Mouse (Mus musculus): ENCODE data around the gene Lrig1.

Lrig1 gene

GRCm38 (mm10) chr6:94697423-94697822, 2.5 kb downstream of the Lrig1 start:
- no peak for DNase-seq

GRCm38 (mm10) chr6:94696182-94697080, 3.5 kb downstream of the Lrig1 start:
- DNase-seq = no peak

GRCm38 (mm10) chr6:94695121-94695930, 4.6 kb downstream of the Lrig1 start:
- DNase-seq = no peak

- DNase-seq = no peak
Measured at GRCm38 (mm10) chr6:94694481-94694880, 5.5 kb downstream of the Lrig1 start.

- no peak for DNase-seq
Measured at GRCm38 (mm10) chr6:94693091-94693490, 6.9 kb downstream of the Lrig1 start.

- no peak for DNase-seq
Measured at GRCm38 (mm10) chr6:94692003-94692402, 8.0 kb downstream of the Lrig1 start.

- DNase-seq = no peak
Measured at GRCm38 (mm10) chr6:94690247-94690646, 9.7 kb downstream of the Lrig1 start.

GRCm38 (mm10) chr6:94688722-94689121, 11.2 kb downstream of the Lrig1 start:
- DNase-seq = no peak

- DNase-seq = no peak
Measured at GRCm38 (mm10) chr6:94686048-94686447, 13.9 kb downstream of the Lrig1 start.

- DNase-seq = peak; percentile 54
Measured at GRCm38 (mm10) chr6:94685611-94686010, 14.3 kb downstream of the Lrig1 start.

- DNase-seq = peak; percentile 38
Measured at GRCm38 (mm10) chr6:94684844-94685557, 15.0 kb downstream of the Lrig1 start.

- DNase-seq = no peak
Measured at GRCm38 (mm10) chr6:94683701-94684100, 16.3 kb downstream of the Lrig1 start.

GRCm38 (mm10) chr6:94682270-94682618, 17.7 kb downstream of the Lrig1 start:
- DNase-seq = no peak

GRCm38 (mm10) chr6:94681446-94682269, 18.3 kb downstream of the Lrig1 start:
- DNase-seq = no peak

- no peak for DNase-seq
Measured at GRCm38 (mm10) chr6:94680760-94681445, 19.1 kb downstream of the Lrig1 start.

GRCm38 (mm10) chr6:94679249-94679648, 20.7 kb downstream of the Lrig1 start:
- no peak for DNase-seq

- DNase-seq = no peak
Measured at GRCm38 (mm10) chr6:94678377-94679164, 21.4 kb downstream of the Lrig1 start.

GRCm38 (mm10) chr6:94677448-94677847, 22.5 kb downstream of the Lrig1 start:
- DNase-seq = no peak

- DNase-seq = no peak
Measured at GRCm38 (mm10) chr6:94676840-94677239, 23.1 kb downstream of the Lrig1 start.

GRCm38 (mm10) chr6:94676300-94676699, 23.7 kb downstream of the Lrig1 start:
- DNase-seq = no peak

GRCm38 (mm10) chr6:94672426-94672825, 27.5 kb downstream of the Lrig1 start:
- DNase-seq = no peak
